Mouse (Mus musculus) lung, embryonic 16.5 days (tissue): ENCODE data around the gene Chek2. TPM values are rescaled to one million over a fixed set of nuclear protein-coding genes. Genes with fewer than 3 reads are reported as not detected.

ENCODE experiments used
- ATAC-seq: fragments of 200-750 bp; cut with Nextera tagmentation; 2 replicates; pipeline ENCODE4 v1.8.0; 2017; ENCODE audit warnings: low read depth, mild to moderate bottlenecking, moderate library complexity
- H3K27ac ChIP-seq: fragments of 300-500 bp; sonication (generic); 2 replicates; pipeline ENCODE4 v1.5.1; 2014; ENCODE audit warnings: mild to moderate bottlenecking, control low read depth, low read length
- H3K27me3 ChIP-seq: fragments of 300-500 bp; sonication (generic); 2 replicates; pipeline ENCODE4 v1.6.1; 2014; ENCODE audit warnings: low read depth, low read length, mixed read lengths; ENCODE audit not compliant: control insufficient read depth, insufficient read depth
- H3K36me3 ChIP-seq: fragments of 300-500 bp; sonication (generic); 2 replicates; pipeline ENCODE4 v1.6.1; 2014; ENCODE audit warnings: low read length; ENCODE audit not compliant: control insufficient read depth, insufficient read depth
- H3K4me1 ChIP-seq: fragments of 300-500 bp; sonication (generic); replicated peaks from 2 replicates; pipeline ENCODE4 v1.6.1; 2014; ENCODE audit warnings: low read length, mixed read lengths; ENCODE audit not compliant: control insufficient read depth, insufficient read depth
- H3K4me2 ChIP-seq: fragments of 300-500 bp; sonication (generic); 2 replicates; pipeline ENCODE4 v1.6.1; 2014; ENCODE audit warnings: low read depth, low read length, control low read depth
- H3K4me3 ChIP-seq: fragments of 300-500 bp; sonication (generic); 2 replicates; pipeline ENCODE4 v1.5.1; 2014; ENCODE audit warnings: mild to moderate bottlenecking, low read length, control low read depth
- H3K9ac ChIP-seq: fragments of 300-500 bp; sonication (generic); 2 replicates; pipeline ENCODE4 v1.6.1; 2014; ENCODE audit warnings: low read length, control low read depth
- H3K9me3 ChIP-seq: fragments of 300-500 bp; sonication (generic); 2 replicates; pipeline ENCODE4 v1.6.1; 2016; ENCODE audit warnings: low read length; ENCODE audit not compliant: control insufficient read depth
- WGBS: fragments of 180-500 bp; shearing (Covaris S2); extraction: QIAGEN DNeasy Blood & Tissue Kit; methylation state at CpG from one replicate; pipeline ENCODE4 v1.1.7; 2014; 5-methylcytosine and 5-hydroxymethylcytosine counted together
- polyA plus RNA-seq: library from polyadenylated mRNA; unstranded; fragments of >200 nt; fragmentation: Nextera tagmentation; extraction: Ambion mirVana; gene quantifications from 2 replicates; pipeline ENCODE4 v1.2.1, GENCODE M21; 2015

The Chek2 gene
- polyA plus RNA-seq, 1 experiment from 2014 or later, result 32.1 TPM

- H3K27ac ChIP-seq, result no peak overlapping the region
- no peaks in the 10 kb centered on the region for H3K9me3 ChIP-seq
- no peak for ATAC-seq
- no peaks in the 10 kb centered on the region for H3K36me3 ChIP-seq
- peaks cover 4% of the 10 kb centered on the region; the same call in 1 of the 2 replicates for H3K4me1 ChIP-seq
- no peak overlapping the region for H3K4me3 ChIP-seq
- WGBS, result 92% methylated on average over 4 of the region's 4 CpGs
- no peak overlapping the region for H3K9ac ChIP-seq
- no peak overlapping the region for H3K4me2 ChIP-seq
- H3K27me3 ChIP-seq, result no peaks in the 10 kb centered on the region
Observed at GRCm38 (mm10) chr5:110909955-110910589, 70.3 kb downstream of the Chek2 start.

- H3K36me3 ChIP-seq, result no peaks in the 10 kb centered on the region
- no peak overlapping the region for H3K27ac ChIP-seq
- no peak overlapping the region for H3K9ac ChIP-seq
- H3K27me3 ChIP-seq, result no peaks in the 10 kb centered on the region
- H3K4me2 ChIP-seq, result no peak overlapping the region
- no peak for ATAC-seq
- H3K4me1 ChIP-seq, result peaks cover 4% of the 10 kb centered on the region; the same call in 1 of the 2 replicates
- no peaks in the 10 kb centered on the region for H3K9me3 ChIP-seq
- no peak overlapping the region for H3K4me3 ChIP-seq
- 84% methylated on average over 11 of the region's 11 CpGs for whole genome bisulfite sequencing
Observed at GRCm38 (mm10) chr5:110914859-110915258, 75.1 kb downstream of the Chek2 start.

GRCm38 (mm10) chr5:110916241-110916640 is 76.5 kb downstream of the Chek2 start:
- Histone ChIP-seq H3K36me3 (no peaks in the 10 kb centered on the region), H3K27ac (no peak overlapping the region), H3K9ac (no peak overlapping the region), H3K4me1 (peaks cover 4% of the 10 kb centered on the region; the same call in 1 of the 2 replicates), H3K27me3 (no peaks in the 10 kb centered on the region), H3K4me3 (no peak overlapping the region), H3K9me3 (no peaks in the 10 kb centered on the region), H3K4me2 (no peak overlapping the region)
- no peak for ATAC-seq
- 83% methylated on average over 3 of the region's 3 CpGs for WGBS

GRCm38 (mm10) chr5:110919541-110919940 is 79.8 kb downstream of the Chek2 start:
- Histone ChIP-seq H3K27me3 (no peaks in the 10 kb centered on the region), H3K4me1 (no peaks in the 10 kb centered on the region), H3K9ac (no peak overlapping the region), H3K4me3 (no peak overlapping the region), H3K36me3 (no peaks in the 10 kb centered on the region), H3K4me2 (no peak overlapping the region), H3K9me3 (no peaks in the 10 kb centered on the region), H3K27ac (no peak overlapping the region)
- WGBS, result 83% methylated on average over 4 of the region's 4 CpGs
- ATAC-seq, result no peak

- H3K4me2 ChIP-seq, result no peak overlapping the region
- WGBS, result 28% methylated on average over 1 of the region's 1 CpGs
- H3K4me3 ChIP-seq, result no peak overlapping the region
- H3K4me1 ChIP-seq, result no peaks in the 10 kb centered on the region
- no peak overlapping the region for H3K27ac ChIP-seq
- H3K27me3 ChIP-seq, result no peaks in the 10 kb centered on the region
- no peaks in the 10 kb centered on the region for H3K36me3 ChIP-seq
- H3K9ac ChIP-seq, result no peak overlapping the region
- no peaks in the 10 kb centered on the region for H3K9me3 ChIP-seq
- peak; percentile 45; the same call in 1 of the 2 replicates for ATAC-seq
Observed at GRCm38 (mm10) chr5:110923336-110923735, 83.6 kb downstream of the Chek2 start.

Other genes starting within 250 kb of the Chek2 start
- 47.0 and 51.2 TPM in 2 replicates for gene Noc4l, start 186.6 kb upstream of the Chek2 start, polyA plus RNA-seq
- gene Ddx51, start 186.5 kb upstream of the Chek2 start, polyA plus RNA-seq, result 15.0 and 17.5 TPM in 2 replicates
- 41.8 and 46.3 TPM in 2 replicates for gene Ep400, start 69.3 kb upstream of the Chek2 start, polyA plus RNA-seq
- gene Pus1, start 59.3 kb upstream of the Chek2 start, polyA plus RNA-seq, result 25.2 and 27.8 TPM in 2 replicates
- 13.1 and 16.3 TPM in 2 replicates for gene Ulk1, start 29.9 kb upstream of the Chek2 start, polyA plus RNA-seq
- 28.1 and 33.1 TPM in 2 replicates for gene Hscb, start 202 bp upstream of the Chek2 start, polyA plus RNA-seq
- gene Ttc28, start 39.8 kb downstream of the Chek2 start, polyA plus RNA-seq, result 8.4 and 8.7 TPM in 2 replicates